Comparison of ENCODE assay signal across 14 mouse cellular contexts in the genomic region with DNA sequence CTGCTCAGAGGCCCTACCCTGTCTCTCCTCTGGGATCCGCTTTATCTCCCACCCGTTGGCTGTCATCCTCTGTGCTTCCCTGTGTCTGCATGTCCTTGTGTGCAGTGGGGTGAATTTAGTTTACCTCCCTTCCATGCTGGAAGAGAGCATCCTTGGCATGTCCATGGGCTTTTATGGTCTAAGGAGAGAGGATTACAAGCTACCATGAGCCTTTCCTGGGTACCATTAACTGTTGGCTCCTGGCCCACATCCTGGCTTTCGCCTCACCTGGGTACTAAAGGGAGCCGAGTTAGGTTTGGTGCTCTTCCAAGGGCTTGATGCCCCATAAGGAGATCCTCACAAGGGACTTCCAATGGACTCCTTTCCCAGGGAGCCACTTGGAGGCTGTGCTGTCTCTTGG. TPM values are rescaled to one million over a fixed set of nuclear protein-coding genes. Genes with fewer than 3 reads are reported as not detected.
DNase-seq lines count a peak whose midpoint lies in the region; ATAC-seq and TF ChIP-seq lines count a peak whose summit lies in the region.
"Had no signal": no experiment of that assay in that cellular context is flagged by ENCODE, and none has a peak within 500 bp of the region (broad histone marks: within the 10 kb centered on the region; RNA-seq: fewer than 3 reads in every experiment).

No protein-coding gene starts in this region.

- no peak for DNase-seq in forebrain, embryonic 10.5 days (ENCODE audit: extremely low spot score, low spot score)
- no peak for DNase-seq in kidney, adult 18-20 months
- no peak for DNase-seq in left cerebral cortex, postnatal 25 days (ENCODE audit: low spot score in 2 of 2)
- no peak for DNase-seq in thymus, adult 2 months
- DNase-seq: thymus, postnatal 14 days had no signal

- 78% methylated on average over 4 of the region's 4 CpGs for WGBS in forebrain, embryonic 16.5 days
- 93% methylated on average over 4 of the region's 4 CpGs for WGBS in forebrain, embryonic 10.5 days
- 89% methylated on average over 4 of the region's 4 CpGs for WGBS in kidney, embryonic 15.5 days
- 94% methylated on average over 4 of the region's 4 CpGs for WGBS in thymus, adult 2 months

- H3K9ac ChIP-seq in forebrain, embryonic 16.5 days (replicated peaks; ENCODE audit: low read depth, low read length) = no peak overlapping the region
- no peak overlapping the region for H3K9ac ChIP-seq in kidney, embryonic 15.5 days
- H3K9ac ChIP-seq: neural tube, embryonic 12.5 days had no signal

- no peak for TF ChIP-seq POLR2A in bone marrow macrophage, adult 2 months (IDR thresholded peaks at IDR 0.05; ENCODE audit: borderline replicate concordance, low read depth, low read length)
- no peak for TF ChIP-seq POLR2A in cortical plate, adult 2 months (IDR thresholded peaks at IDR 0.05; ENCODE audit: extremely low read depth, insufficient read depth, low read length)
- no peak for TF ChIP-seq POLR2A in thymus, adult 2 months (IDR thresholded peaks at IDR 0.05; ENCODE audit: control insufficient read depth, extremely low read depth, insufficient read depth, low read length, poor library complexity)

- no peak overlapping the region for H3K4me2 ChIP-seq in forebrain, embryonic 16.5 days (ENCODE audit: low read length)
- peak overlapping the region; percentile 45 for H3K4me2 ChIP-seq in kidney, embryonic 15.5 days
- H3K4me2 ChIP-seq: neural tube, embryonic 12.5 days had no signal

- peaks cover 21% of the 10 kb centered on the region for H3K4me1 ChIP-seq in forebrain, embryonic 16.5 days (replicated peaks; ENCODE audit: control insufficient read depth, insufficient read depth, low read length)
- H3K4me1 ChIP-seq in forebrain, embryonic 10.5 days = peaks cover 17% of the 10 kb centered on the region
- peaks cover 38% of the 10 kb centered on the region for H3K4me1 ChIP-seq in kidney, embryonic 15.5 days
- peaks cover 76% of the 10 kb centered on the region for H3K4me1 ChIP-seq in bone marrow macrophage, adult 2 months (ENCODE audit: control insufficient read depth, insufficient read depth, low read length)
- H3K4me1 ChIP-seq in cortical plate, adult 2 months (ENCODE audit: control insufficient read depth, insufficient read depth, low read length) = peaks cover 42% of the 10 kb centered on the region
- peaks cover 9% of the 10 kb centered on the region for H3K4me1 ChIP-seq in thymus, adult 2 months (replicated peaks; ENCODE audit: control insufficient read depth, insufficient read depth, low read length)

- ATAC-seq in forebrain, embryonic 16.5 days = no peak
- no peak for ATAC-seq in kidney, embryonic 15.5 days (replicated peaks; ENCODE audit: low FRiP score)

- peak overlapping the region; percentile 26; the same call in 1 of the 2 replicates for H3K27ac ChIP-seq in forebrain, embryonic 16.5 days (ENCODE audit: low read length)
- no peak overlapping the region for H3K27ac ChIP-seq in forebrain, embryonic 10.5 days
- H3K27ac ChIP-seq in kidney, embryonic 15.5 days = no peak overlapping the region
- peak overlapping the region; percentile 20 for H3K27ac ChIP-seq in bone marrow macrophage, adult 2 months (ENCODE audit: insufficient read depth, low read depth, low read length)
- no peak overlapping the region for H3K27ac ChIP-seq in cortical plate, adult 2 months (ENCODE audit: insufficient read depth, low read length)
- H3K27ac ChIP-seq in thymus, adult 2 months (ENCODE audit: control insufficient read depth, insufficient read depth, low read length) = no peak overlapping the region
- H3K27ac ChIP-seq: neural tube, embryonic 12.5 days had no signal

- intact Hi-C loops in left cerebral cortex, postnatal 25 days (cut with DNase I) = no loop called here

- H3K36me3 ChIP-seq in forebrain, embryonic 16.5 days (ENCODE audit: control insufficient read depth, insufficient read depth) = peaks cover 14% of the 10 kb centered on the region
- peaks cover 51% of the 10 kb centered on the region for H3K36me3 ChIP-seq in forebrain, embryonic 10.5 days (replicated peaks)
- H3K36me3 ChIP-seq in kidney, embryonic 15.5 days = peaks cover 41% of the 10 kb centered on the region
- H3K36me3 ChIP-seq in thymus, adult 2 months (ENCODE audit: control insufficient read depth, insufficient read depth, low read length) = peaks cover 9% of the 10 kb centered on the region; the same call in 1 of the 2 replicates

- no peak for TF ChIP-seq CTCF in bone marrow macrophage, adult 2 months (IDR thresholded peaks at IDR 0.05; ENCODE audit: low read depth, low read length)
- TF ChIP-seq CTCF in cortical plate, adult 2 months (IDR thresholded peaks at IDR 0.05; ENCODE audit: extremely low read depth, insufficient read depth, low read length) = no peak
- TF ChIP-seq CTCF in thymus, adult 2 months (IDR thresholded peaks at IDR 0.05; ENCODE audit: borderline replicate concordance, control insufficient read depth, extremely low read depth, insufficient read depth, low read length, poor library complexity) = no peak

- H3K4me3 ChIP-seq in forebrain, embryonic 16.5 days (replicated peaks; ENCODE audit: low read length) = no peak overlapping the region
- H3K4me3 ChIP-seq in forebrain, embryonic 10.5 days = no peak overlapping the region
- peak overlapping the region; percentile 35 for H3K4me3 ChIP-seq in kidney, embryonic 15.5 days (replicated peaks)
- peak overlapping the region; percentile 63 for H3K4me3 ChIP-seq in bone marrow macrophage, adult 2 months (ENCODE audit: insufficient read depth, low read length)
- H3K4me3 ChIP-seq in cortical plate, adult 2 months (ENCODE audit: insufficient read depth, low read length) = 0 out of 2 replicates have a peak overlapping the region, but pooled peaks have one; percentile 7
- H3K4me3 ChIP-seq in thymus, adult 2 months (ENCODE audit: control insufficient read depth, insufficient read depth, low read length) = no peak overlapping the region
- H3K4me3 ChIP-seq: neural tube, embryonic 12.5 days had no signal

- H3K9me3 ChIP-seq in forebrain, embryonic 16.5 days (ENCODE audit: control insufficient read depth, low read length) = no peaks in the 10 kb centered on the region
- H3K9me3 ChIP-seq in forebrain, embryonic 10.5 days = no peaks in the 10 kb centered on the region
- H3K9me3 ChIP-seq in kidney, embryonic 15.5 days (replicated peaks) = no peaks in the 10 kb centered on the region
- H3K9me3 ChIP-seq: neural tube, embryonic 12.5 days had no signal

- no peaks in the 10 kb centered on the region for H3K27me3 ChIP-seq in forebrain, embryonic 16.5 days (replicated peaks; ENCODE audit: control insufficient read depth, insufficient read depth, low read length)
- H3K27me3 ChIP-seq in forebrain, embryonic 10.5 days (ENCODE audit: poor library complexity, severe bottlenecking) = no peaks in the 10 kb centered on the region
- no peaks in the 10 kb centered on the region for H3K27me3 ChIP-seq in kidney, embryonic 15.5 days
- no peaks in the 10 kb centered on the region for H3K27me3 ChIP-seq in thymus, adult 2 months (ENCODE audit: control insufficient read depth, insufficient read depth, low read length)
- H3K27me3 ChIP-seq: neural tube, embryonic 12.5 days; Patski had no signal

RNA-seq across cellular contexts. Expression of a gene that starts 53.1 kb away (rescaled TPM):
- 71.0 and 77.3 TPM in 2 replicates for polyA plus RNA-seq in forebrain, embryonic 16.5 days (2015; fragmentation: Nextera tagmentation; extraction: Ambion mirVana)
- polyA plus RNA-seq in forebrain, embryonic 10.5 days (2016; fragmentation: Nextera tagmentation; extraction: Ambion mirVana) = 54.6 and 56.9 TPM in 2 replicates
- polyA plus RNA-seq in kidney, embryonic 15.5 days (2015; fragmentation: Nextera tagmentation; extraction: Ambion mirVana) = 38.6 and 40.1 TPM in 2 replicates
- polyA plus RNA-seq in bone marrow macrophage, adult 2 months (2012; ENCODE audit: insufficient read depth, insufficient read length, missing spikeins) = 53.8 and 59.8 TPM in 2 replicates
- polyA plus RNA-seq in cortical plate, adult 2 months (2012; rRNA removed) = 71.1 and 75.9 TPM in 2 replicates
- total RNA-seq in left cerebral cortex, postnatal 25 days (2021) = 100 to 1,000 TPM; 137 to 142 TPM
- 36.1 and 36.6 TPM in 2 replicates for polyA plus RNA-seq in thymus, adult 2 months (2012; rRNA removed)

RNA-seq across cellular contexts. Expression of a gene that starts 59.6 kb away (rescaled TPM):
- polyA plus RNA-seq in forebrain, embryonic 16.5 days (2015; fragmentation: Nextera tagmentation; extraction: Ambion mirVana) = 0.52 and 0.66 TPM in 2 replicates
- polyA plus RNA-seq in forebrain, embryonic 10.5 days (2016; fragmentation: Nextera tagmentation; extraction: Ambion mirVana) = not detected in 2 replicates
- 0.42 TPM in 1 of 2 replicates, not detected in the other for polyA plus RNA-seq in kidney, embryonic 15.5 days (2015; fragmentation: Nextera tagmentation; extraction: Ambion mirVana)
- not detected in 2 replicates for polyA plus RNA-seq in bone marrow macrophage, adult 2 months (2012; ENCODE audit: insufficient read depth, insufficient read length, missing spikeins)
- polyA plus RNA-seq in cortical plate, adult 2 months (2012; rRNA removed) = not detected in 2 replicates
- 1 to 10 TPM in 1 of 2 experiments, under 1 TPM in 1; 0.89 to 1.3 TPM for total RNA-seq in left cerebral cortex, postnatal 25 days (2021)
- polyA plus RNA-seq in thymus, adult 2 months (2012; rRNA removed) = not detected in 2 replicates
- total RNA-seq: gastrocnemius, postnatal 4 days had no signal
- polyA plus RNA-seq: C2C12; Patski; small intestine, adult 2 months had no signal

Comparison
In these comparisons a context has a peak if more than half of its experiments do, and no peak if none do; other contexts are left out.
1. H3K27ac ChIP-seq: peak in forebrain, embryonic 16.5 days (single experiment) and bone marrow macrophage, adult 2 months (single experiment); none in forebrain, embryonic 10.5 days (single experiment), kidney, embryonic 15.5 days (single experiment), cortical plate, adult 2 months (single experiment) and thymus, adult 2 months (single experiment).
2. H3K4me3 ChIP-seq: peak in kidney, embryonic 15.5 days (single experiment), bone marrow macrophage, adult 2 months (single experiment) and cortical plate, adult 2 months (single experiment); none in forebrain, embryonic 16.5 days (single experiment), forebrain, embryonic 10.5 days (single experiment) and thymus, adult 2 months (single experiment).